Mouse (Mus musculus): ENCODE measurements at regions not wholly inside any gene's neighbourhood (a gene's known extent, or its start where the extent isn't known, plus 50 kb on each side); places are given as distances from the start of the nearest gene placed in this dataset.

GRCm38 (mm10) chr9:46789036-46789435 is 209.5 kb upstream of the Gm4791 start:
- no peak for TF ChIP-seq POLR2A (IDR thresholded peaks at IDR 0.05; ENCODE audit: insufficient read length, low read depth)
- TF ChIP-seq USF1 (IDR thresholded peaks at IDR 0.05; ENCODE audit: low read depth): no peak
- no peak for TF ChIP-seq TCF12 (IDR thresholded peaks at IDR 0.05; ENCODE audit: insufficient read depth, poor library complexity, severe bottlenecking)
- no peak for TF ChIP-seq SRF (IDR thresholded peaks at IDR 0.05; ENCODE audit: control insufficient read depth, insufficient read length, low read depth)
- no peak for TF ChIP-seq MAX (IDR thresholded peaks at IDR 0.05; ENCODE audit: low read depth)
- no peak for TF ChIP-seq MYOD1 (IDR thresholded peaks at IDR 0.05; ENCODE audit: control insufficient read depth in 1 of 3, insufficient read length in 2 of 3, low read depth in 2 of 3)
- no peak for TF ChIP-seq E2F4 (IDR thresholded peaks at IDR 0.05; ENCODE audit: insufficient read depth)
- TF ChIP-seq CEBPB (IDR thresholded peaks at IDR 0.05; ENCODE audit: insufficient read depth, poor library complexity, severe bottlenecking): no peak
- no peak for TF ChIP-seq POLR2AphosphoS2 (IDR thresholded peaks at IDR 0.05; ENCODE audit: insufficient read length, low read depth)
- TF ChIP-seq MYOG (IDR thresholded peaks at IDR 0.05; ENCODE audit: control insufficient read depth in 1 of 3, insufficient read depth in 1 of 3, insufficient read length in 2 of 3, low read depth in 2 of 3): no peak
